Mouse (Mus musculus): ENCODE data around the gene Galnt16.

DNA sequence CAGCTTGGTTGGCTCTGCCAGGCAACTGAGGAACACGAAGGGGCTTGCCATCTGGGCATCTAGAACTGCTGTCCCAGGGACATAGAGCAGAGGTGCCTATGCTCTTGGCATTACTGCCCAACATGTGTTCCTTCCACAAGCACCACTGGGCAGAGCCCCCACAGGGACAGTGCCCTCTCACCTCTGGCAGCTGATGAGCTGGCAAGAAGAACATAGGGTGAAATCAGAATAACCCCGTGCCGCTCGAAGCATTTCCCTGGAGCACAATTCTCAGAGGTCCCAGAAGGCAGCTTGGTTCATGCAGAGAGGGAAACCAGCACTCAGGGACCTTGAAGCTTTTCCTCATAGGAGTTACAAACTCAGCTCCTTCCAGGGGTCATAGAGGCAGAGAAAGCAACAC, 76.7 kb downstream of the Galnt16 start:
- TF ChIP-seq CTCF (IDR thresholded peaks at IDR 0.05; ENCODE audit: borderline replicate concordance, insufficient read depth, low read depth, low read length) (no peak), POLR2A (IDR thresholded peaks at IDR 0.05; ENCODE audit: borderline replicate concordance, insufficient read depth, low read length) (no peak)
